Mouse (Mus musculus) ES-E14 (cell line): ENCODE data around the gene Hectd4.

Source experiments
- CHD2 ChIP-seq: IDR thresholded peaks from 2 replicates; pipeline ENCODE4 v1.6.1; 2014; ENCODE audit warnings: mild to moderate bottlenecking, low read depth, low read length, inconsistent platforms
- HCFC1 ChIP-seq: IDR thresholded peaks from 2 replicates; pipeline ENCODE4 v1.6.1; 2012; ENCODE audit warnings: low read length, inconsistent platforms, borderline replicate concordance; ENCODE audit not compliant: insufficient read depth

- TF ChIP-seq HCFC1 (no peak), CHD2 (no peak)
Observed at GRCm38 (mm10) chr5:121264593-121264992, 44.6 kb downstream of the Hectd4 start.
